Mouse (Mus musculus): ENCODE results near the gene Pip4k2c. TPM values are rescaled to one million over a fixed set of nuclear protein-coding genes. Genes with fewer than 3 reads are reported as not detected.

The Pip4k2c gene
- polyA plus RNA-seq (2012; rRNA removed), result 47.7 and 48.4 TPM in 2 replicates

DNA sequence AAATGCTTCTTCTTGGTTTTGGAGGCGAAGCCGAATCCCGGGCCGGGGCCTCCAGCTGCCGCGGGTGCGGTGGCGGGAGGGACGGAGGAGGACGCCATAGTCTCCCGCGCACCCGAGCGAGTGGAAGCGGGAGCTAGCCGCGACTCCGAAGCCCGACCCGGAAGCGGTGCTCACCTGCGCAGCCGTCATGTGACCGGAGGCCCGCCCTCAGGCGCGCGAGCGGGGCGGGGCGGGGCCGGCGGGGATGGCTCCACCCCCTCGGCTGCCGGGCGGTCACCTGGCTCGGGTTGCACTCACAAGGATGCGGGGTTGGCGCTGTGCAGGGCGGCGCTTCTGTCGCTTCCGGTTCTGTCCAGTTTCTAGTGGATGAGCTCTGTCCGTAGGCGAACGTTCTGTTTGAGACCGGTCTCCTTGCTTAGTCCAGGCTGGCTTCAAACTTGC, at the start of gene Pip4k2c:
Gene Pip4k2c (minus strand): TSS at position 172 of the 441 bp plus-strand sequence.
- DNase-seq (ENCODE audit: low spot score), result peak; percentile 89

DNA sequence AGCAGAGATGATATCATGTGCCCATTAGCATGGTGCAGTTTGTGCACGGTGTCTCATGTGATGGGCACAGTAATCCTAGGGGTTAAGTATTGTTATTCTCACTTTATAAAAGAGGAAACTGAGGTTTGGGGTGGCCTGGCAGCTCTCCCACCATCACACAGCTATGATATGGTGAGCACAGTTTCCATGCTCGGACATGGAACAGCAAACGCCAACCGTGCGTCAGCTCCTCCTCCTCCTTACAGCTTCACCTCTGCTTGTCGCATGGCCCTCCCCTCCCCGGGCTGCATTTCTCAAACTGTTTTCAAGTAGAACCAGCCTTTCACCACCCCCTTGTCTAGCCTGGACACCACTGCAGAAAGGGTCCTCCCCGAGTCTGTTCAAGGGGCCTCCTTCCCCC, 47.1 kb upstream of the Pip4k2c start:
- DNase-seq (ENCODE audit: low spot score), result no peak

DNA sequence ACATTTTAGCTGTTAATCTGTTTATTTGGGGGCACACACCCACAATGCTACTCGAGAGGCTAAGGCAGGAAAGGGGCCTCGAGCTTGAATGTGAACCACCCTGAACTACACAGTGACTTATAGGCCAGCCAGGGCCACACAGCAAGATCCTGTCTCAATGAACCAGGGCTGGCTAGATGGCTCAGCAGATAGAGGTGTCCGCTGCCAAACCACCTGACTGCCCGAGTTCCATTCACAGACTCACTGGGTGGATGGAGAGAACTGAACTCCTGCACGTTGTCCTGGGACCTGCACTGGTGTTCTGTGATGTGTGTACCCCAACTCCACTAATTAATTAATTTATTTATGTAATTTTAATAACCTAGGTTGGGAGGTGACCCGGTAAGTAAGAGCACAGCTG, 46.4 kb upstream of the Pip4k2c start:
- DNase-seq (ENCODE audit: low spot score), result no peak

DNA sequence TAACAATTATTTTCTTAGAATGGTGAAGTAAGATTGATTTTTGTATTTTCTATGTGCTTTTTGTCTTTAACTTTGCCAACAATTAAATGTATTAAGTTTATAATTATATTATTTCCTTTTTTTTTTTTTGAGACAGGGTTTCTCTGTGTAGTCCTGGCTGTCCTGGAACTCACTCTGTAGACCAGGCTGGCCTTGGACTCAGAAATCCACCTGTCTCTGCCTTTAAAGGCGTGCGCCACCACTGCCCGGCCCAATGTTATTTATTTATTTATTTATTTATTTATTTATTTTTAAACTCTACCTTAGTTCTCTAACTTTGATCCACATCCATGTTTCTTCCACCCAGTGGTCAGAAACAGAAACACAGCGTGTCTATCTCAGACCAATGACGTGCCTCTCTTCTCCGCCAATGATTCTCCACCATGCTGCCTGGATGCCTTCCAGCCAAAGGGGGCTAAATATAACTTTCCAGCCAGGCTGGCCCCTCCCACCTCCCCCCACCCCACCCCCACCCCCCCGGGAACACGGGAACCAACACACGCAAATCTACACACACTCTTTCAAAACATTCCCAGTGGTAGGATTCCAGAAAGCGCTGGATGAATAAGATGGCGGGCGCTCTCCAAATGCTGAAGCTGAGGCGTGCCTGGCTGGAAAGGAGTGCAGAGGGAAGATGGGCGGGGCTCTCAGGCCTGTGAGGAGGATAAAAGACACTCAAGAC, 44.4 kb upstream of the Pip4k2c start:
- DNase-seq (ENCODE audit: low spot score), result no peak

DNA sequence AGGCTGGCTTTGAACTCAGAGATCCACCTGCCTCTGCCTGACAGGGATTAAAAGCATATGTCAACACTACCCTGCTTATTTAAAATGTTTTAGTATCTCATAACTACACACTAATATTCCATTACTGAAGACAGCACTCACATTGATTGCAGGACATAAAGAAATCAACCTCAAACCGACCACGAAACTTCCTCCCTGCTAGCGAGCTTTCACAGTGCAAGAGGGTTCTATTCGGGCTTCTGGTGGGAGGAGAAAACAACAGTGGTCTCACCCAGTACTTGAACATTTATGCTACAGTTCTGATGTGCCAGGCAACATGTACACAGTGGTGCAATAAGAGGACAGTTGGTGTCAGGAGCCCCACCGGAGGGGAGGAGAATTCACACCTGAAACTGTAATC, 39.4 kb upstream of the Pip4k2c start:
- no peak for DNase-seq (ENCODE audit: low spot score)

DNA sequence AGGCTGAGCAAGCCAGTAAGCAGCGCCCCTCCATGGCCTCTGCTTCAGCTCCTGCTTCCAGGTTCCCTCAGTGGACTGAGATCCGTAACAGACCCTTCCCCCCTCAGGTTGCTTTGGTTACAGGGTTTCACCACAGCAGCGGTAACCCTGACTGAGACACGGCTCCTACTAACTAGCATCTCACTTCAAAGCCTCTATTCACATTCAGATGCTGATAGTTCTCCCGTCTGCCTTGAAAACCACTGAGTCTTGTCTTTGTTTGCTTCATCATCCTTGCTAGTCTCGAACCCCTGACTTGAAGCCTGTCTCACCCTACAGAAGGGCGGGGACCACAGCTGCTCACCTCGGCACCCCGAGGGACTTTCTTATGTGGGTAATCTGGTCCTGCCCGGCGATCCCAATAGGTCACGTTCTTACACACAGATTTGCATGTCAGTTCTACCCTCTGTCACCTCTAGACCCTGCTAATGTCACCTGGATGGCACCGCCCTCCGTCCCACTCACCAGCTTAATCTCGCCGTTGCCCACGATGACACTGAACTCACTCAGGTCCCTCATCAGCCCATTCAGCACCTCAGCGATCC, 26.9 kb upstream of the Pip4k2c start:
- DNase-seq (ENCODE audit: low spot score), result no peak

DNA sequence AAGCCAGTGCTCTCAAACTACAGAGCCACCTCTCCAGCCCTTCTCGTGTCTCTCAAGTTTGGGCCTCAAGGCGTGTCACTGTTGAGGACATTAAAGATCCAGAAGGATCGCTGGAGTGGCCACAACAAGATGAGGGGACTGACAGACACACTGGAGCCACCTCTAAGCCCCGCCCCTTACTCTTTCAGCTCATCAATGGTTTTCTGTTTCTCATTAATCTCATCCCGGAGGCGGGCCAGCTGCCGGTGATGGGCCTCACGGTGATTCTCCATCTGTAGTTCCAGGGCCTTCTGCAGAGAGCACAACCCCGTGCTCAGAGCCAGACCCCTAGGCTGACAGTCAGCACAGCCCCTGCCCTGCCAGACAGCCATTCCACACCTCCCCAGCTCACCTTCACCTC, 25.2 kb upstream of the Pip4k2c start:
- DNase-seq (ENCODE audit: low spot score), result no peak

DNA sequence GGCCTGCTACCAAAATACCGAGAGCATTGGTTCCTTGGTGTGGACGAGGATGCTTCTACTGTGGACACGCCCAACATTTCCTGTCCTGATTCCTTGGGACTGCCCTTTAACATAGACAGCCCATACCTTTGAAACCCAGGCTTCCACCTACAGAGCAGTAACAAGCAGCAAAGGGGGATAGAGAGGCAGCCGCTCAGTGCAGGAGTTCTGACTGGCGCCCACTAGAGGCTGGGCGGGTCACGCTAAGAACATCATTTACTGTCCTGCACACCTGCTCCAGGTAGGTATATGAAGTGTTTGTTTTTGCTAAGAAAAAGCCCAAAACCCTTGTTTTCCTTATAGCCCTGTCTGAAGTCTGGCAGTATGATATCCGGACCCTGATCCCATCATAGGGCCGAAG, 21.8 kb upstream of the Pip4k2c start:
- DNase-seq (ENCODE audit: low spot score), result no peak

DNA sequence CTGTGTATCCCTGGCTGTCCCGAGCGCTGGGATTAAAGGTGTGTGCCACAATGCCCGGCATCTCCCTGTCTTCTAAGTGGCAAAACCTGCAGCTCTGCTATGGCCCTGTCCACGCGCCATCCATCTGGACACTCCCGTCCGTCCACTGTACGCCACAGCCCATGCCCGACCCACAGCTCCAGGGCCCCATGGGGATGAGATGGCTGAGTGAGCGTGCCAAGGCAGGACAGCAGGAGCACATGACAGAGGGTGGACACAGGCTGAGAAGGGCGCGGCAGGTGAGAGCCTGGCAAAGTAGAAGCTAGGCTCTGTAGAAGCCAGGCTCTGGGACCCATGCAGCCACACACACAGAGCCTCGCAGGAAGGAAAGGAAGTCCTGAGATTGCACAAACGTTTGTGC, 20.4 kb upstream of the Pip4k2c start:
- no peak for DNase-seq (ENCODE audit: low spot score)

DNA sequence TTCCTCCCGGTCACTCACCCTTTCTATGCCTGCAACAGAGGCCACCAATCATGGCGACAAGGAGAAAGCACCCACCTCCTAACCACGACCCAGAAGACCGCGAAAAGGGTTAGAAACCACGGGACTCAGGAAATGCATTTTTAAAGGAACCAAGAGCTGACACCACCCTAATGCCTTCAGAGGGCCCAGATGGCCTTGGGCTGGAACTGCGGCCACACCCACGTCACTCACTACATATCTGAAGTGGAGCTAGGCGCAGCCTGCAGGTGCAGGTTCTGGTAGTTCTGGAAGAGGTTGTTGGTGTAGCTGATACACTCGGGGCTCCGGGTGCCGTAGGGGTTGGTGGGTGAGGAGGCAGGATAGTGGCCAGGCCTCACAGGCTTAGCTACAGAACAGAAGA, 19.3 kb upstream of the Pip4k2c start:
- no peak for DNase-seq (ENCODE audit: low spot score)

DNA sequence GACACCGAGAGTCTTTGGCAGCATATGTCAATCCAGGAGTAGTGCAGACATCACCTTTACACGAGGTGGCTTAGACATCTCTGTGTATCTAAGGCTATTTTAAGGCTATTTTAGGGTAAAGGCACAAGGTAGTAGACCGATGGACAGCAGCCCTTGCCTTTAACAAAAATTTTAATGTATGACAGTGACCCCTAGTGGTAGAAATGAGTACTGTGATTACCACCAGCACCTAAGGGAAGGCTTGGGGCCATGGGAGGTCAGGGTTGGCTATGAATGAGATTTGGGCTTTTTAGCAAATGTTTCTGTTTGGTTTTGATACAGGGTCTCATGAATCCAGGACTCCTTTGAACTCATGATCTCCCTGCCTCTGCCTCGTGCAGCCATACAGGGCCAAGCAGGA, 17.5 kb upstream of the Pip4k2c start:
- DNase-seq (ENCODE audit: low spot score), result no peak

DNA sequence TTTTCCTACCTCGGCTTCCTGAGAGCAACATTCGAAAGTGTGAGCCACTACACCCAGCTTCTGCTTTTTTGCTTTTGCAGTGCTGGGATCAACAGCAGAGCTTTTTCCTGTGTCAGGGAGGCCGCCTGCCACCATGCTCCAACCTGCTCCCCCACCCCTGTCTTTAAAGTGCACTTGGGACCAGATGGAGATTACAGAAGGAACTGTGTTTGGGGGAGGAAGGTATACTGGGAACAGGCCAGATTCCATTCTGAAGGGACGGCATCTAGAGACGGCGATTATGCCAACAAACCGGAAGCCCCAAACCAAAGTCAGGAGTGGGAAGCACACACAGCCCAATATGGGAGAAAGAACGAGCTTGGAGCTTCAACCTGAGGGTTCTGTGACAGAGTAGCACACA, 15.8 kb upstream of the Pip4k2c start:
- DNase-seq (ENCODE audit: low spot score), result no peak

DNA sequence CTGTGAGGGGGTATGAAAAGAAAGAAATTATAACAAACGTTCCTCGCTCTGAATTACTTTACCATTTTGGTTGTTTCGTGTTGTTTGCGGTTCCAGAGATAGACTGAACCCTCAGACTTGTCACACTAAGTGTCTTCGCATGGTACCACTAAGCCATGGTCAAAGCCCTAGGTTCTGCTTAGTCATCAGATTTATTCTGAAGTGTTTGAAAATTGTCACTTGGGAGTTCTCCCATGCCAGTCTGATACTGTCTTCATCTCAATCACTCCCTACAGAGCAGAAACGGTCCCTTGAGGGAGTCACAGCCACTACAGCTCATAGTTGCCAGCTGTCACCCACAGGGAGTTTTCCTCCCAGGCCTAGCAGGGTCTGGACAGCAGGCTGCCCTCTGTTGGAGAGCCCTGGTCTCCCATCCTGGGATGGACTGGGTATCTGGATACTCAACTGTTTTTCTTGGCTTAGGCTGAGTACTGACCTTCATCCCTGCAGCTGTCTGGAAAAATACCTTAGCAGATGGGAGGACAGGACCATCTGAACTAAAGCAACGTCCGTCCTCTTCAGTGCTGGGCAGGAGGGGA, 15.0 kb upstream of the Pip4k2c start:
- DNase-seq (ENCODE audit: low spot score), result no peak

DNA sequence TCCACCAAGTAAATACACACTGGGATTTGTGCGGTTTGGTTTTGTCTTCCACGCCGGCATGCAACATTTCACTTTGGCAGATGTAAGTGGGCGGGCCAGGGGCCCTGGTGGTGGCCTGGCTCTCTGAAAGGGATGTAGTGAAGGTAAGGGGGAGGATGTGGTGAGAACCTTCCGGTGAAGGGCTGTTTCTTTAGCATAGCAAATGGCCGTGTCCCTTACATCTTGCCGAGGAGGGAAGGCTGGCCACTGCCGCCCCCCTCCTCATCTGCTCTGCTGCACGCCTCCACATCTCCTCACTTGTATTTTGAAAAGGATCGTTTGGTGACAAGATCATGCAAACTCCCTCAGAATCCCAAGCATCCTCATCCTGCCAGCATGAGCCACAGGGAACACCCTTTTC, 14.3 kb upstream of the Pip4k2c start:
- no peak for DNase-seq (ENCODE audit: low spot score)

DNA sequence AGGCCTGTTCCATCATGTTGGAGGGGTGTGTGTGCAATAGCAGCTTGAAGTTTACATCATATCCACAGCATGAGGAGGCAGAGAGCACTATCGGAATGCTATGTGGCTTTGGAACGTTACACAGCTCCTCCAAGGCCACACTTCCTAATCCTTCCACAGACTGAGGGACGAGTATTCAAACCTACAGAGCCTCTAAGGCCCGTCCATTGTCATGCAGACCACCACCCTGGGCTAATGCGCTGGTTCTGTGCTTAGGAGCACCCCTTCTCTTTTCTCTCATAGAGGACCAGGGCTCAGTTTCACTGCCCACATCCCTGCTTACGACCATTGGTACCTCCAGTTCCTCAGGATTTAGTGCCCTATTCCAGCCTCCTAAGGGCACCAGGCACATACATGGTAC, 13.8 kb upstream of the Pip4k2c start:
- DNase-seq (ENCODE audit: low spot score), result no peak

DNA sequence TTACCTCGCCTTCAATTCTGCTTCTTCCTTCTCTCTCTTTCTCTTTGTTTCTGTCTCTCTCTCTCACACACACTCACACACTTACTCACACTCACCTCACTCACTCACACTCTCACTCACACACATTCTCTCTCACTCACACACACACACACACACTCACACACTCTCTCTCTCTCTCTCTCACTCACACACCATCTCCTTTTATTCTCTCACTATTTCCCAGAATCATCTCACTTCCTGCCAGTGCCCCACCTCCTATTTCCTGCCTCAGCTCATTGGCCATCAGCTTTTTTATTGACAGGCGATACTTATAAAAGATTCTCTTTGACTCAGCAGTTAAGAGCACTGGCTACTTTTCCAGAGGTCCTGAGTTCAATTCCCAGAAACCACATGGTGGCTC, 7.0 kb upstream of the Pip4k2c start:
- DNase-seq (ENCODE audit: low spot score), result no peak

DNA sequence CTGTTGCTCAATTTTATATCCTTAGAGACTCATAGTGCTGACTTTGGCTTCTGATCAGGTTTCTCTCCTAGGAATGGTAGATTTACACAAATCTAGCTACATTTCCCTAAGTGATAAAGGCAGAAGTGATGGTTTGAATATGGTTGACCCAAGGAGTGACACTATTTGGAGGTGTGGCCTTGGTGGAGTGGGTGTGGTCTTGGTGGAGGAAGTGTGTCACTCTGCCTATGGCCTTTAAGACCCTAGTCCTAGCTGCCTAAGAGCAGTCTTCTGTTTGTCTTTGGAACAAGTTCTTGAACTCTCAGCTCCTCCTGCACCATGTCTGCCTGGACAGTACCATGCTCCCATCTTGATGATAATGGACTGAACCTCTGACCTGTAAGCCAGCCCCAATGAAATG, 5.8 kb upstream of the Pip4k2c start:
- DNase-seq (ENCODE audit: low spot score), result no peak

DNA sequence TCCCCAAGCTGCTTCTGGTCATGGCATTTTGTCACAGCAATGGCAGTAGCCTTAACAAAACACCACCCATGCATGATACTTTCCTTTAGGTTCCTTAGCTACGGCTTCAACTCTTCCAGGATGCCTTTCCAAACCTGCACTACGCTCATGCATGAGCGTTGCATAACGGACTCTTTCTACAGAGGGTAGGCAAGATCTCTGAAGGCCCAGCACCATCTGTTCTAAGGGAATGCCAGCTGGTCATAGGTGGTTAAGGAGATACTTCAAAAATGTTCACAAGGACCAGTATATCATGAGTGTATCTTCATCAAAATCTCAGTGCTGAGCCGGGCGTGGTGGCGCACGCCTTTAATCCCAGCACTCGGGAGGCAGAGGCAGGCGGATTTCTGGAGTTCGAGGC, 5.1 kb upstream of the Pip4k2c start:
- DNase-seq (ENCODE audit: low spot score), result no peak

DNA sequence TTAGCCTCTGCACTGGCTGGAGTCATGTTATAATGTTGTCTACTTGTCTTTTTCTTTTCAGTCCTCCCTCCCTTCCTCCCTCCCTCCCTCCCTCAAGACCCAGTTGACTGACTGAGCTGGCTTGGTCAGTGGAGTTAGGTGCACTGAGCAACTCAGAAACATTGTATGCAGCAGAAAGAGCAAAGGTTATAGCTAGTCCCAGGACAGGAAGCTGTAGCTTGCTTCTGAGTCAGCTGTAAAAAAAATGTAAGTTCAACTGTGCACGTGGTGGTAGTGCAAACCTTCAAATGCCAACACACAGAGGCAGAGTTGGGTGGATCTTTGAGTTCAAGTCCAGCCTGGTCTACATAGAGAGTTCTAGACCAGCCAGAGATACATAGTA, 3.0 kb upstream of the Pip4k2c start:
- no peak for DNase-seq (ENCODE audit: low spot score)

DNA sequence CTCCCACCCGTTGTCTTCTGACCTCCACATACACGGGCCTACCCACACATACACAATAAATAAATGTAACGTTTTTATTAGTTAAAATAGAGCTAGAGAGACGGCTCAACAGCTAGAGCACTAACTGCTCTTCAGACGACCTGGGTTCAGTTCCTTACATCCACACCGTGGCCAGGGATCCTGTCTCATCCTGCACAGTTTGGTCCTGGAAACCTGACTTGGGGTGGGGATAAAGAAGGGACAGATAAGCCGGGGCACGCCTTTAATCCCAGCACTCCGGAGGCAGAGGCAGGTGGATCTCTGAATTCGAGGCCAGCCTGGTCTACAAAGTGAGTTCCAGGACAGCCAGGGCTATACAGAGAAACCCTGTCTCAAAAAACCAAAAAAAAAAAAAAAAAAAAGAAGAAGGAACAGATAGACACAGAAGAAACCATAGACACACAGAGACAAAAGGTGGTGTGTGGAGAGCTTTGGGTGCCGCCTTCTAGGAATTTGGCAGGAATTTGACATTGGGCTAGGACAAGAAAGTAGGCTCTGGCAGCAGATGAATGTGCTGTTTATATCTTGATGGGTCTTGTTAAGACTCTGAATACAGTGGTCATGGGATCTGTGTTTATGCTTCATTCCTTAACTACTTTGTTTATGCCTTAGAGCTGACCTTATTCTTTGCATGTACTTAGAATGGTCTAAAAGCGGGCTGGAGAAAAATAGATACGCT, 2.5 kb upstream of the Pip4k2c start:
- DNase-seq (ENCODE audit: low spot score), result no peak

DNA sequence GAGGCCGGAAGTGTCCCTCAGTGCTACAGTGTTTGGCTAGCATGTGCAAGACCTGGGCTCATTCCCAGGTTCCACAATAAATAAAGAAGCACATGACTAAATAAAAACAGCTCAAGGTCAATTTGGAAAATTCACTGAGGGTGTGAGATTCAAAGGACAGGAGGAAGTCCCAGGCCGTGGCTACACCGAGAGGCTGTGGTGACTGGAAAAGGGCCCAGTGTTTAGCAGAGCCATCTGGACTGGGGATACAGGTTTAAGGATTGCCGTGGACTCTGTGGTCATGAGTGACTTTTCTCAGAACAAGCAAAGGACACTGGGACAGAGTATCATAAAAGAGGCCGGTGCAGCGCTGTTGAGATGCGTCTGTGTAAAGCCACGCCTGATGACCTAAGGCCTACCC, 1.9 kb upstream of the Pip4k2c start:
- no peak for DNase-seq (ENCODE audit: low spot score)

DNA sequence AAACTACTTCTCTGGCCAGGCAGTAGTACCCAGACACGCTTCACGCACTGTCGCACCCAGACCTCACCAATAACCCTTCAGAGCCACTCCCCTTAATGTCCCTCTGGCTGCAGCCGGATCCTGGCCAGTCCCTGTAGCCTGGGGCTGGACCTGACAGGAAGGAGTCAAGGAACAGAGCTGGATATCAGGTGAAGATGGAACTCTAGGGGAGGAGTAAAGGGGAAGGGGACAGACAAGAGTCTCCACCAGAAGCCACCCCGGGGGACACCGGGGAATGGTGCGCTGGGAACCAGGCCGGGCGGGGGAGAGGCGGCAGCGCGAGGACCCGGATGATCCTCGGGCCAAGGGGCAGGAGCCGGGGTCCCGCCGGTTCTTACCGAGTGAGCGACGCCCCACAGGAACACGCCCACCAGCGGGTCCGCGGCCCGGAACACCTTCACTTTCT, 402 bp downstream of the Pip4k2c start:
- no peak for DNase-seq (ENCODE audit: low spot score)

Data from urinary bladder, adult 2 months (tissue).